Mouse (Mus musculus) embryonic facial prominence, embryonic 11.5 days (tissue): ENCODE results near the gene Cnppd1. TPM values are rescaled to one million over a fixed set of nuclear protein-coding genes. Genes with fewer than 3 reads are reported as not detected.

Experiments
- ATAC-seq: fragments of 200-750 bp; cut with Nextera tagmentation; replicated peaks from 2 replicates; pipeline ENCODE4 v1.8.0; 2017; ENCODE audit warnings: low read depth; ENCODE audit not compliant: insufficient number of reproducible peaks, low FRiP score, low TSS enrichment
- DNase-seq: peaks from one replicate; pipeline ENCODE4 v3.0.0-alpha.2; 2015; ENCODE audit warnings: low spot score
- H3K27ac ChIP-seq: fragments of 300-500 bp; sonication (generic); replicated peaks from 2 replicates; pipeline ENCODE4 v1.5.1; 2014; ENCODE audit warnings: mild to moderate bottlenecking, low read depth, low read length, control low read depth
- H3K27me3 ChIP-seq: fragments of 300-500 bp; sonication (generic); 2 replicates; pipeline ENCODE4 v1.6.1; 2014; ENCODE audit warnings: mild to moderate bottlenecking, low read length, moderate library complexity, mixed read lengths; ENCODE audit not compliant: control insufficient read depth, insufficient read depth
- H3K36me3 ChIP-seq: fragments of 300-500 bp; sonication (generic); replicated peaks from 2 replicates; pipeline ENCODE4 v1.6.1; 2014; ENCODE audit warnings: low read depth, mild to moderate bottlenecking, low read length, moderate library complexity, mixed read lengths; ENCODE audit not compliant: control insufficient read depth, insufficient read depth
- H3K4me1 ChIP-seq: fragments of 300-500 bp; sonication (generic); 2 replicates; pipeline ENCODE4 v1.6.1; 2014; ENCODE audit warnings: low read length, mixed read lengths; ENCODE audit not compliant: control insufficient read depth, insufficient read depth
- H3K4me2 ChIP-seq: fragments of 300-500 bp; sonication (generic); 2 replicates; pipeline ENCODE4 v1.6.1; 2014; ENCODE audit warnings: low read depth, mild to moderate bottlenecking, control low read depth, low read length, moderate library complexity
- H3K4me3 ChIP-seq: fragments of 300-500 bp; sonication (generic); 2 replicates; pipeline ENCODE4 v1.5.1; 2014; ENCODE audit warnings: low read depth, low read length, control low read depth
- H3K9ac ChIP-seq: fragments of 300-500 bp; sonication (generic); replicated peaks from 2 replicates; pipeline ENCODE4 v1.6.1; 2014; ENCODE audit warnings: mild to moderate bottlenecking, control low read depth, low read length
- H3K9me3 ChIP-seq: fragments of 300-500 bp; sonication (generic); replicated peaks from 2 replicates; pipeline ENCODE4 v1.6.1; 2016; ENCODE audit warnings: mild to moderate bottlenecking, low read length, inconsistent platforms, mixed read lengths; ENCODE audit not compliant: control insufficient read depth
- WGBS: fragments of 180-500 bp; shearing (Covaris S2); extraction: QIAGEN DNeasy Blood & Tissue Kit; methylation state at CpG from one replicate; pipeline ENCODE4 v1.1.7; 2014; 5-methylcytosine and 5-hydroxymethylcytosine counted together
- polyA plus RNA-seq: library from polyadenylated mRNA; unstranded; fragments of >200 nt; fragmentation: Nextera tagmentation; extraction: Ambion mirVana; gene quantifications from 2 replicates; pipeline ENCODE4 v1.2.1, GENCODE M21; 2014

Gene Cnppd1
- polyA plus RNA-seq, 1 experiment from 2014 or later, result 33.8 TPM

DNA sequence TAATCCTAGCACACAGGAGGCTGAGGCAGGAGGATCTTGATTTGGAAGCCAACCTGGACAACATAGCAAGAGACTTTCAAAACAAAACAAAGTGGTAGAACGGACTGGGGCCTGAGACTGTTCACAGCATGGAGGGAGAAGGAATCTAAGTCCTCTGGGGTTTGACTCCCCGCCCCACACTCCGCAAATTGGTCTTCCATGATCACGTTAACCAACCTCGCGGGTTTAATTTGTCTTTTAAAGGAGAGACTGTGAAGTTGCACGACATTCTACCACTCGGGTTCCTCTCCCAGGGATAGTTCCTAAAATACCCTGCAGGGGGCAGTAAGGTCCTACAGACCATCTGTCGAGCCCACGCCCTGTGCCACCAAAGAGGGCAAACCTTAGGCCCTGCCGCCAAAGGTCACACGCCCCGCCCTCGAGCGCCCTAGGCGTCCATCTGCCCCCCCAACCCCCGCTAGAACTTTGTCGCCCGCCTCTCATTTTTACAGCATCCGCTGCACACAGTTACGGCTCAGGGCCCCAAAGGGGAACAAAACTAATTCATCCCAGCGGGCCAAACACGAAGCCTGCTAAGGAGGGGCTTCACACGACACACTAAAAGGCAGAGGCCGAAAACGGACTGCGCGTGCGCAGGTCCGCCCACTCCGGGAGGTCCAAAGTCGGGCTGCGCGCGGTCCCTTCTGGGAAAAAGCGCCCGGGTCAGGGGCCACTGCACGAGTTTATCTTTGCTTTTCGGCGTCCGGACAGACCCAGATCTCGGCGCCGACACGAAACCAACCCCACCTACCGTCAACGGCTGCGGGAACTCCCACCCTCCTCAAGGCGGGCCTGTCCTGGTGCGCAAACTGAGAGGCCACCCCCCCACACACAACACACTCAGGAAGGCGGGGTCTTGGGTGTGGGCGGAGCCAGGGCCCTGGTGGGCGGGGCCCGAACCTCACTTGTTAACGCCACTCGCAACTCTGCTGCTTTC lies 17.9 kb downstream of the Cnppd1 start, which contains the start of gene Nhej1:
TSS of gene Nhej1 (minus strand) at position 855 of the 976 bp plus-strand sequence.
- Histone ChIP-seq H3K36me3 (no peaks in the 10 kb centered on the region), H3K4me2 (peak within 1 kb of the TSS; percentile 35), H3K9ac (peak within 1 kb of the TSS; percentile 70), H3K27ac (peak within 1 kb of the TSS; percentile 94), H3K27me3 (no peaks in the 10 kb centered on the region), H3K4me3 (peak within 1 kb of the TSS; percentile 54), H3K9me3 (no peaks in the 10 kb centered on the region), H3K4me1 (no peaks in the 10 kb centered on the region; the same call in 1 of the 2 replicates)
- DNase-seq (peak; percentile 98), ATAC-seq (peak; percentile 91)
- 1% methylated on average over 56 of the region's 56 CpGs for WGBS

DNA sequence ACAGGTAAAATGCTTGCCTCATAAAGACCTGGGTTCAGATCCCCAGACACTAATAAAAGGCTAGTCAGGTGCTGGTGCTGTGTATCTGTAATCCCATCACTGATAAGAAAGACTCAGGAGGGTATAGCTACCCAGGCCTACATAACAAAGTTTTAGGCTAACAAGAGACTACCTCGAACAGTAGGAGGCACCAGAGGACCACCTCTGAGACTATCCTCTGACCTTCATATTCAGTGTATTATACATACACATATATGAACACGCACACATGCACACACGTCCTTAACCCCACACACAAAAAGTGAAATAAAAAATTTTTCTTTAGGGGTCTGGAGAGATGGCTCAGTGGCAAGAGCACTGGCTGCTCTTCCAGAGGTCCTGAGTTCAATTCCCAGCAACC lies 20.3 kb downstream of the Cnppd1 start:
- Histone ChIP-seq H3K27me3 (no peaks in the 10 kb centered on the region), H3K4me2 (no peak overlapping the region), H3K4me3 (no peak overlapping the region), H3K27ac (no peak overlapping the region), H3K9me3 (no peaks in the 10 kb centered on the region), H3K4me1 (no peaks in the 10 kb centered on the region; the same call in 1 of the 2 replicates), H3K9ac (no peak overlapping the region), H3K36me3 (no peaks in the 10 kb centered on the region)
- ATAC-seq (no peak), DNase-seq (no peak)
- WGBS, result 88% methylated on average over 3 of the region's 3 CpGs

Other genes with a start within 250 kb of the Cnppd1 start
- 0.62 and 5.2 TPM in 2 replicates for gene Cryba2, start 249.6 kb downstream of the Cnppd1 start, polyA plus RNA-seq
- 0.06 TPM in 1 of 2 replicates, not detected in the other for gene Cfap65, start 207.1 kb downstream of the Cnppd1 start, polyA plus RNA-seq
- gene Ihh, start 191.0 kb downstream of the Cnppd1 start, polyA plus RNA-seq, result 0.32 TPM in 1 of 2 replicates, not detected in the other
- 12.0 and 12.5 TPM in 2 replicates for gene Nhej1, start 17.5 kb downstream of the Cnppd1 start, polyA plus RNA-seq
- gene Slc23a3, start 8.8 kb downstream of the Cnppd1 start, polyA plus RNA-seq, result 0.10 and 0.18 TPM in 2 replicates
- 27.7 and 38.0 TPM in 2 replicates for gene Retreg2, start 67 bp upstream of the Cnppd1 start, polyA plus RNA-seq
- gene Zfand2b, start 25.9 kb upstream of the Cnppd1 start, polyA plus RNA-seq, result 33.9 and 36.0 TPM in 2 replicates
- 24.4 and 24.9 TPM in 2 replicates for gene Abcb6, start 37.7 kb upstream of the Cnppd1 start, polyA plus RNA-seq
- 16.8 TPM in 2 replicates for gene Ankzf1, start 49.4 kb upstream of the Cnppd1 start, polyA plus RNA-seq
- 12.9 and 17.1 TPM in 2 replicates for gene Atg9a, start 49.5 kb upstream of the Cnppd1 start, polyA plus RNA-seq
- 14.1 and 15.0 TPM in 2 replicates for gene Glb1l, start 68.1 kb upstream of the Cnppd1 start, polyA plus RNA-seq
- gene Stk16, start 68.1 kb upstream of the Cnppd1 start, polyA plus RNA-seq, result 117 and 123 TPM in 2 replicates
- 17.3 and 18.9 TPM in 2 replicates for gene Tuba4a, start 77.2 kb upstream of the Cnppd1 start, polyA plus RNA-seq
- gene A630095N17Rik, start 89.4 kb upstream of the Cnppd1 start, polyA plus RNA-seq, result not detected in 2 replicates
- 13.8 and 17.2 TPM in 2 replicates for gene Dnajb2, start 93.7 kb upstream of the Cnppd1 start, polyA plus RNA-seq
- 1.4 and 1.5 TPM in 2 replicates for gene Ptprn, start 121.8 kb upstream of the Cnppd1 start, polyA plus RNA-seq
- gene Resp18, start 135.7 kb upstream of the Cnppd1 start, polyA plus RNA-seq, result 4.9 and 5.8 TPM in 2 replicates
- 123 and 146 TPM in 2 replicates for gene Dnpep, start 175.3 kb upstream of the Cnppd1 start, polyA plus RNA-seq
- gene Des, start 217.6 kb upstream of the Cnppd1 start, polyA plus RNA-seq, result 6.9 and 9.9 TPM in 2 replicates
- 16.7 and 19.9 TPM in 2 replicates for gene Speg, start 232.6 kb upstream of the Cnppd1 start, polyA plus RNA-seq